Mouse (Mus musculus): ENCODE results near the gene Gatad2a. TPM values are rescaled to one million over a fixed set of nuclear protein-coding genes. Genes with fewer than 3 reads are reported as not detected.

The Gatad2a gene
- polyA plus RNA-seq, 1 experiment from 2014 or later, result 55.6 TPM

DNA sequence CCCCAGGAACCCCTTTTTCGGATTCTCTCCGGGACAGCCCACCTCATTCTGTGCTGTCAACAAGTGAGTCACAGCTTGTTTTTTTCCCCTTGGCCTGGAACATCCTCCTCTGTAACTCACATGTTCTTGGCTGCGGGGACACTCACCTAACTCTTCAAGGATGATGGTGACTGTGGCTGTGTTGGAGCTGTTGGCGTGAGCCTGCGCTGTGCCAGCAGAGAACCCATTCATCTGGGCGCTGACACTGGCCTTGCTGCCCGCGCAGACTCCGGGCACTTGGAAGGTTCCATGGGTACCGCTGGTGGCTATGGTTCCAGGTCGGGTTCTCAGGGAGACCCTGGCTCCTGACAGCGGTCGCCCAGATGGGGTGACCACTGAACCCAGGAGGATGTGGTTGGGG is 112.0 kb downstream of the Gatad2a start:
- no peak overlapping the region for H3K27ac ChIP-seq (ENCODE audit: poor library complexity, severe bottlenecking)
- H3K4me3 ChIP-seq, result no peak overlapping the region
- H3K4me1 ChIP-seq (replicated peaks), result peaks cover 46% of the 10 kb centered on the region
- no peak overlapping the region for H3K4me2 ChIP-seq
- no peaks in the 10 kb centered on the region for H3K36me3 ChIP-seq
- H3K9me3 ChIP-seq (replicated peaks), result peaks cover 9% of the 10 kb centered on the region
- ATAC-seq (ENCODE audit: insufficient number of reproducible peaks, low FRiP score), result no peak
- H3K9ac ChIP-seq, result no peak overlapping the region
- peaks cover 100% of the 10 kb centered on the region for H3K27me3 ChIP-seq (replicated peaks)
- WGBS, result 58% methylated on average over 13 of the region's 13 CpGs

DNA sequence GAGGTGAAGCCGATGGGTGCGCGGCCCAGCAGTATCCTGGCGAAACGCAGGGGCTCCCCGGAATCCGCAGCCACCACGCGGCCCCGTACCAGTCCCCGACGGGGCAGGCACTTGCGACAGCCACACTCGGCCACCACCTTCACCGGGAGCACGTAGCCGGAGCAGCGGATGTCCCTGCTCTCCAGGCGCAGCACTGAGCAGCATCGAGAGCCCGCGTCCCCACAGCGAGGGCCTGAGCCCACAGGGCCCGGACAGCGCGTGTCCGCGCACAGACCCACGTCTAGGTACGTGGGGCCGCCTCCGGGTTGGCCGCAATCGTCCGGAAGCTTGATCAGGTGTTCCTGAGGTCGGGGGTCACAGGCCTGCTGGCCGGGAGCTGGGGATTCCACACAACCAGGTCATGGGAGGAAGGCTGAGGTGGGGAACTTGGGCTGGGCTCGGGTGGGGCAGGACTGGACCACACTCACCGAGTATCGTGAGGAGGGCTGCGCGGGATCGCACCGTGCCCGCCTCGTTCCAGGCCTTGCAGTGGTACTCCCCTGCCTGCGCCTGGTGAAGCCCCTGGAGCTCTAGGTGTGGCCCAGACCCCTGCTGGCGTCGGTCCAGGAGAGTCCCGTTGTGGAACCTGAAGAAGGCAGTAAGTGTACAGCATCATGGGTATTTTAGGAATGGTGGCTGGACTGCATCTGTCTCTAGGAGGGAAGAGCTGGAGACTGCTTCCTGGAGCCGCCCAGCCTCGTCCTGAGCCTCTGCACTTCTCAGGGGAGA is 113.2 kb downstream of the Gatad2a start:
- H3K4me2 ChIP-seq, result peak overlapping the region; percentile 68
- peaks cover 9% of the 10 kb centered on the region for H3K9me3 ChIP-seq (replicated peaks)
- H3K9ac ChIP-seq, result no peak overlapping the region
- no peaks in the 10 kb centered on the region for H3K36me3 ChIP-seq
- WGBS, result 15% methylated on average over 52 of the region's 52 CpGs
- no peak overlapping the region for H3K27ac ChIP-seq (ENCODE audit: poor library complexity, severe bottlenecking)
- peaks cover 93% of the 10 kb centered on the region for H3K27me3 ChIP-seq (replicated peaks)
- peaks cover 35% of the 10 kb centered on the region for H3K4me1 ChIP-seq (replicated peaks)
- H3K4me3 ChIP-seq, result peak overlapping the region; percentile 49
- ATAC-seq (ENCODE audit: insufficient number of reproducible peaks, low FRiP score), result no peak

DNA sequence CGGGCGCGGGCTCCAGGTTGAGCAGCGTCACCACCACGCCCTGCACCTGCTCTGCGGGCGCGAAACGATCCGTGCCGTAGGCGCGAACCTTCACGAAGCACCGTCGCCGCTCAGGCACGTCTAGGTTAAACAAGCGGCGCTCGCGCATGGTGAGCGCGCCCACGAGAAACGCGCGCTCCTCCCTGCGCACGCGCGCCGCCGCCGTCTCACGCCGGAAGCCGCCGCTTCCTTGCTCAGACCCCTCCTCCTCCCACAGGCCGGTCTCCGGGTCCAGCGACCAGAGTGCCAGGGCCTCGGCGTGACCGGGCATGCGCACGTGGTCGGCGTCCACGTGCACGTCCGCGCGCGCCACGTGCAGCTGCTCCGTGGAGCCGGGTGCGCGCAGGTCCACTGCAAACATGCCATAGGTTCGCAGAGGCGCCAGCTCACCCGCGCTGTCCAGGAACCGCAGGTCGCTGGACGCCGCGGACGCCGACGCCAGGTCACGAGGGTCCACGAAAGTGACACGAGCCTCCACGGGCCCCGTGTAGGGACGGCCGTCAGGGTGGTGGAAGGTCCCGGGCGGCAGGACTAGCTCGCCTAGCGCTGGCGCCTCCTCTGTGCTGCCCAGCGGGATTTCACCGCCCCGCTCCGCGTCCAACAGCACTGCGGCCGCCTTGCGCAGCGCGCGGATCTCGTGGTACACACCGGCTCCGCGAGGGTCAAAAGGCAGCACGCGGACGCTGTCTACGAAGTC is 114.0 kb downstream of the Gatad2a start:
- Histone ChIP-seq H3K27ac (ENCODE audit: poor library complexity, severe bottlenecking) (no peak overlapping the region), H3K4me3 (peak overlapping the region; percentile 49), H3K4me2 (peak overlapping the region; percentile 68), H3K36me3 (no peaks in the 10 kb centered on the region), H3K4me1 (replicated peaks) (peaks cover 27% of the 10 kb centered on the region), H3K9ac (peak overlapping the region; percentile 49; the same call in 1 of the 2 replicates), H3K27me3 (replicated peaks) (peaks cover 93% of the 10 kb centered on the region), H3K9me3 (replicated peaks) (peaks cover 9% of the 10 kb centered on the region)
- 0 out of 2 replicates have a peak, but pooled peaks have one; percentile 33 for ATAC-seq (ENCODE audit: insufficient number of reproducible peaks, low FRiP score)
- WGBS, result 9% methylated on average over 102 of the region's 103 CpGs

DNA sequence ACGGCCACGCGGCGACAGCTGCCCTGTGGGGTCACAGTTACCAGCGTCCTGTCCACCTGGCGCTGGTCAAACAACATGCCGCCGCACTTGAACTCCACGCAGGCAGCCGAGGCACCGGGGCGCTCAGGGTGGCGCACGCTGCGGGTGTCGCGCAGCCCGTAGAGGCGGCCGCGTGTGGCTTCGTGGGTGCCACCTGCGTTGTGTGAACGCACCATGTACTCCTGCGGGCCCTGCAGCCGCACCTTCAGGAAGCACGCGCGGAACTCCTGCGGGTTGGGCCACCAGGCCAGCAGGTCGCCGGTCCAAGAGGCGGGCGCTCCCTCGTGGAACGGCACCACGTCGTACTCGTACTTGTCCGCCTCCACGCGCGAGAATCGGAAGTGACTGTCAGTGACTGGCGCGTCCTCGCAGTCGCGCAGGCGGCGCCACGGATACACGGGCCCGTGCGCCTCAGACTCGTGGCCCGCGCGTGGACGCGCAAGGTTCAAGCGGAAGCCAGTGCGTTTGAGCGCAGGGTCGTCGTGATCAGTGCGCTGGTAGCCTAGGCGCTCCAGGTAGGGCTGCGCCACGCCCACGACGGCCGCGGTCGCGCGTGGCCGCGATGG is 114.8 kb downstream of the Gatad2a start:
- Histone ChIP-seq H3K27ac (ENCODE audit: poor library complexity, severe bottlenecking) (no peak overlapping the region), H3K9ac (peak overlapping the region; percentile 49; the same call in 1 of the 2 replicates), H3K4me1 (replicated peaks) (peaks cover 21% of the 10 kb centered on the region), H3K36me3 (no peaks in the 10 kb centered on the region), H3K9me3 (replicated peaks) (peaks cover 9% of the 10 kb centered on the region), H3K4me3 (peak overlapping the region; percentile 49), H3K27me3 (replicated peaks) (peaks cover 93% of the 10 kb centered on the region), H3K4me2 (peak overlapping the region; percentile 68)
- WGBS, result 16% methylated on average over 79 of the region's 79 CpGs
- no peak for ATAC-seq (ENCODE audit: insufficient number of reproducible peaks, low FRiP score)

DNA sequence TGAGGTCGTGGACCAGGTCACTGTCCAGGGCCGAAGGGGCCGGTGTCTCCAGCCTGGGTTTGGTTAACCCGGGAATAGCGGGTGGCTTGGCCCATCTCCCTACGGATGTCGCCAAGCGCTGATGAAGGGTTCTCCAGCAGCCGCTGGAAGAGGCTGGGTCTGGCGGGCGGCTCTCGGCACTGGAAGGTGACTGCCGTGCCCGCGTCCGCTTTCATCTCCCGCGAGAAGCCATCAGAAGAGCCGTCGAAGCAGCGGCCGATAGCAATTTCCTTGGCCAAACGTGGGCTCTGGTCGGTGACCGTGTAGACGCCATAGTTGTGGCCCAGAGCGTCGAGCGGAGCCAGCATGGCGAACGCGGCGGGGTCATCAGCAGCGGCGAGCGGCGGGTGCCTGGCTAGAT is 115.3 kb downstream of the Gatad2a start:
- Histone ChIP-seq H3K36me3 (no peaks in the 10 kb centered on the region), H3K27ac (ENCODE audit: poor library complexity, severe bottlenecking) (no peak overlapping the region), H3K4me2 (peak overlapping the region; percentile 68), H3K27me3 (replicated peaks) (peaks cover 90% of the 10 kb centered on the region), H3K9me3 (replicated peaks) (peaks cover 9% of the 10 kb centered on the region), H3K4me3 (peak overlapping the region; percentile 49), H3K4me1 (replicated peaks) (peaks cover 15% of the 10 kb centered on the region), H3K9ac (no peak overlapping the region)
- WGBS, result 9% methylated on average over 37 of the region's 37 CpGs
- ATAC-seq (ENCODE audit: insufficient number of reproducible peaks, low FRiP score), result no peak

DNA sequence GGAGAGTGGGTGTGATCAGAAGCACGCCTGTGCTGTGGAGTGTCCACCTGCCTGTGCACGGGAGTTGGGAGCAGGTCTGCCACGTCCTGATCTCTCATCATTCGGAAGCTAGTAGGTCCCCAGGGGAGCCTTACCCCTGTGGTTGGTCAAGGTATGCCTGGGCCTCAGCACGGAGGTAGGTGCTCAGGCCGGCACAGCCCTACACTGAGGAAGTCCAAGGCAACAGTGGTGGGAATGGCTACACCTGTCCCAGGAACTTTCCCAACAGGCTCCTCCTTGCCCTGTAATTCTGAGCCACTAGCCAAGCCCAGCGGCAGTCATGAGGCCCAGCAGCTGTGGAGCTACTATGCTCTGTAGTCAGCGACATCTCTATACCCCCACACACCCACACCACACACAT is 116.5 kb downstream of the Gatad2a start:
- peaks cover 9% of the 10 kb centered on the region for H3K9me3 ChIP-seq (replicated peaks)
- H3K36me3 ChIP-seq, result no peaks in the 10 kb centered on the region
- ATAC-seq (ENCODE audit: insufficient number of reproducible peaks, low FRiP score), result no peak
- H3K27me3 ChIP-seq (replicated peaks), result peaks cover 81% of the 10 kb centered on the region
- no peak overlapping the region for H3K4me2 ChIP-seq
- WGBS, result 62% methylated on average over 8 of the region's 8 CpGs
- H3K9ac ChIP-seq, result no peak overlapping the region
- no peak overlapping the region for H3K4me3 ChIP-seq
- peaks cover 13% of the 10 kb centered on the region for H3K4me1 ChIP-seq (replicated peaks)
- H3K27ac ChIP-seq (ENCODE audit: poor library complexity, severe bottlenecking), result no peak overlapping the region

DNA sequence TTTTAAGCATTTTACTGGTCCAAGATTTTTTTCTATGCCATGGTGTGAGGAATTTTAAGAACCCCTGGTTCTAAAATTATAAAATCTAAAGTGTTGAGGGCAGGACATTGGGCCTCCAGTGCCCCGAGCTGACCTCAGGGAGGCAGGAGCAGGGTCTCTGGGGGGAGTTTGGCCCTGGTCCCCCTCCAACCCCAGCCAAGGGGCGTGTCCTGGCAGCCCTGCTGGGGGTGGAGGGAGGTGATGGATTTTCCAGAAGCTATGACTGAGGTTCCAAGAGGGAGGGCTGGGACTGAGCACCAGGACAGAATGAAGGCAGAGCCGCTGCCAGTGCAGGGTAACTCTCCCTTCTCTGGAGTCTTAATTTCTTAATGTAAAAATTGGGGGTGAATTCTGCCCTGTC is 118.2 kb downstream of the Gatad2a start:
- ATAC-seq (ENCODE audit: insufficient number of reproducible peaks, low FRiP score), result no peak
- no peak overlapping the region for H3K4me2 ChIP-seq
- peaks cover 18% of the 10 kb centered on the region for H3K4me1 ChIP-seq (replicated peaks)
- H3K36me3 ChIP-seq, result no peaks in the 10 kb centered on the region
- WGBS, result 68% methylated on average over 3 of the region's 3 CpGs
- no peak overlapping the region for H3K27ac ChIP-seq (ENCODE audit: poor library complexity, severe bottlenecking)
- peaks cover 9% of the 10 kb centered on the region for H3K9me3 ChIP-seq (replicated peaks)
- H3K27me3 ChIP-seq (replicated peaks), result peaks cover 70% of the 10 kb centered on the region
- no peak overlapping the region for H3K9ac ChIP-seq
- no peak overlapping the region for H3K4me3 ChIP-seq

DNA sequence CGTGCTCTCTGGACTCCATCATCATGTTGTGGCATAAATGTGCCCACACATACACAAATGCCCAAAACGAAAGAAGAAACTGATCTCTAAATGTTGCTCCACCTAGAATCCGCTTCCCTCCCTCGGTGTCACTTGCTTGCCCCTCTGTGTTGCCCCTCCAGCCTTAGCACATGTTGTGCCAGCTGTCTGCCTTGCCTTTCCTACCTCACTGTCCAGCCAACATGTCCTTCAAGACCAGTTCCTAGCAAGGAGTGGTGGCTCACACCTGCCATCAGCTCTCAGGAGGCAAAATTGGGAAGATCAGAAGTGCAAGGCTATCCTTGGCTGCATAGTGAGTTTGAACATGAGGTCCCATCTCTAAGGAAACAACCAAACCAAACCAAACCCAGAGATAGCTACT is 118.8 kb downstream of the Gatad2a start:
- 78% methylated on average over 4 of the region's 4 CpGs for WGBS
- H3K9ac ChIP-seq, result no peak overlapping the region

DNA sequence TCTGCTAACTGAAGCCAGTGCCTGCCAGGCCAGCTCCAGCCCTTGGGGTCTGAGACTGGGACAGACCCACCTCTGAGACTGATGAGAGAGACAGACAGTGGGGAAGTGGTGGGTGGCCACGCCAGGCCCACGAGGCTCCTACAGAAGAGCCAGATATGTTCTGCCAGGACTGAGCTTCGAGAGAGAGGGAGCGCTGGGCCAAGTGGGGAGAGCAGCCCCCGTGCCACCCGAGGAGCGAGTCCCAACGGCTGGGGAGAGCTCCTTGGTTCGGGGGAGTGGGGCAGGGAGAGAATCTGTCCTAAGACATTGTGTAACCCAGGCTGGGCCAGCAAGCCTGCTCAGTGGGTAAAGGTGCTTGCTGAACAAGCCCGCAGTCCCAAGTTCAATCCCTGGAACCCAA is 119.2 kb downstream of the Gatad2a start:
- no peak for ATAC-seq (ENCODE audit: insufficient number of reproducible peaks, low FRiP score)
- no peak overlapping the region for H3K4me2 ChIP-seq

More for the DNA sequence above, 118.8 kb downstream of the Gatad2a start:
- H3K4me1 ChIP-seq (replicated peaks), result peaks cover 18% of the 10 kb centered on the region
- H3K4me3 ChIP-seq, result no peak overlapping the region
- ATAC-seq (ENCODE audit: insufficient number of reproducible peaks, low FRiP score), result no peak
- H3K27me3 ChIP-seq (replicated peaks), result peaks cover 64% of the 10 kb centered on the region
- H3K4me2 ChIP-seq, result no peak overlapping the region
- peaks cover 9% of the 10 kb centered on the region for H3K9me3 ChIP-seq (replicated peaks)
- H3K27ac ChIP-seq (ENCODE audit: poor library complexity, severe bottlenecking), result no peak overlapping the region
- H3K36me3 ChIP-seq, result no peaks in the 10 kb centered on the region

DNA sequence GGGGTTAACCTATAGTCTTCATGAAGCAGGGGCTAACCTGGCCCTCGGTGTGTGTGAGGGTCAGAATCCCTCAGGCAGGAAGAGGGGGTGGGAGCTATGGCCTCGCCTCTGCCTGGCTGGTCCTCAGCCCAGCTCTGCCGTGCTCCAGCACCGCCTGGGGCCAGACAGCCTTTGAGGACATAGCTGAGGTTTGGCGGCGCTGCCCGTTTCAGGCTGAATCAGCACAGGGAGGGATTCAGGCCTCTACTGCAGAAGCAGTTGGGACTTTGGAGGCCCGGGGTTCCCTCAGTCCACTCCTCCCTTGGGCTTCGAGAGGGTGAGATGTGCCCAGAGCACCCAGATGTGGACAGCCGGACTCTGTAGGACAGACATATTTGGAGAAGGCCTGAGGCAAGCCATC is 120.1 kb downstream of the Gatad2a start:
- 43% methylated on average over 10 of the region's 10 CpGs for WGBS
- Histone ChIP-seq H3K4me3 (no peak overlapping the region), H3K27ac (ENCODE audit: poor library complexity, severe bottlenecking) (no peak overlapping the region), H3K36me3 (no peaks in the 10 kb centered on the region), H3K27me3 (replicated peaks) (peaks cover 56% of the 10 kb centered on the region), H3K4me2 (no peak overlapping the region), H3K4me1 (replicated peaks) (peaks cover 8% of the 10 kb centered on the region), H3K9ac (no peak overlapping the region), H3K9me3 (replicated peaks) (no peaks in the 10 kb centered on the region)
- no peak for ATAC-seq (ENCODE audit: insufficient number of reproducible peaks, low FRiP score)

More for the DNA sequence above, 119.2 kb downstream of the Gatad2a start:
- H3K4me1 ChIP-seq (replicated peaks), result peaks cover 16% of the 10 kb centered on the region
- H3K4me3 ChIP-seq, result no peak overlapping the region
- no peak overlapping the region for H3K27ac ChIP-seq (ENCODE audit: poor library complexity, severe bottlenecking)
- WGBS, result 71% methylated on average over 10 of the region's 10 CpGs
- peaks cover 8% of the 10 kb centered on the region for H3K9me3 ChIP-seq (replicated peaks)
- no peaks in the 10 kb centered on the region for H3K36me3 ChIP-seq
- no peak overlapping the region for H3K9ac ChIP-seq
- peaks cover 59% of the 10 kb centered on the region for H3K27me3 ChIP-seq (replicated peaks)

DNA sequence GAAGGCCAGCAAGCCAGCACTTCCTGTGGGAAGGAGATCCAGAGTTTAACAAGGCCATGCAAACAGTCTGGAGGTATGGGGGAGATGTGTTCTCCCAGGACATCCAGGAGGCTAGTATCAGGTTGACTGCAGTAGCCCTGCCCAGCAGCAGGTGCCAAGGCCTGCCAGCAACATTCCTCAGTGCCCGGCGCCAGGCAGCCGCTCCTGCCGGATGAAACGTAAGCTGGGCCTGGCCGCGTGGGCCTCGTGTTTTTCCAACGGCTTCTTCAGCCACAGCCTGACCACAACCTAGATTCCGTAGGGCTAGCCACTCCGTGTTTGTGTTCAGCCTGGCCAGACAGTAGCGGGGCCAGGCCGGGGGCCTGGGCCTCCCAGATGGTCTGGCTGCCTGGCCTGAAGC is 121.5 kb downstream of the Gatad2a start:
- Histone ChIP-seq H3K4me2 (no peak overlapping the region), H3K27ac (ENCODE audit: poor library complexity, severe bottlenecking) (no peak overlapping the region), H3K36me3 (no peaks in the 10 kb centered on the region), H3K4me3 (no peak overlapping the region), H3K9ac (no peak overlapping the region), H3K9me3 (replicated peaks) (no peaks in the 10 kb centered on the region), H3K27me3 (replicated peaks) (peaks cover 45% of the 10 kb centered on the region), H3K4me1 (replicated peaks) (peaks cover 6% of the 10 kb centered on the region; the same call in 1 of the 2 replicates)
- 70% methylated on average over 13 of the region's 13 CpGs for WGBS
- ATAC-seq (ENCODE audit: insufficient number of reproducible peaks, low FRiP score), result no peak

All from heart, embryonic 12.5 days (tissue).